Mouse (Mus musculus): ENCODE results near the gene 1700102P08Rik.

The 1700102P08Rik gene

GRCm38 (mm10) chr9:108412221-108412620 lies 19.6 kb downstream of the 1700102P08Rik start:
- peak; percentile 18 for DNase-seq

DNA sequence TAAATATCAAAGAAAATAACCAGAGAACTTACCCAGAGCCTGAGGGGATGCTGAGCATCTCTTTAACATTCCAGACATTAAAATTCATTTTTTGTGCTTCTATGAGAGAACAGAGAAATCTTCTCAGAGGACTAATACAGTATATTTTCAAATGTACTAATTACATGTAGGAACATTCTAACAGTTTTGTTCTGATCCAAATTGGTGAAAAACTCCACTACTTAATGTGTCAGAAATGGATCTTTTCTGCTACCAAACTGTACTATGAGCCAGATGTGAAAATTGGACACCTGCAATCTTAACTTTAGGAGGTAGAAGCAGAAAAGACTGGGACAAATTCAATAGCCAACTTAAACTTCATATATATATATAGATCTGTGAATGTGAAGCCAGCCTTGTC lies 35.8 kb downstream of the 1700102P08Rik start, which contains the start of gene Ccdc36:
Gene Ccdc36, minus strand, starts transcription at position 101 of the 400 bp plus-strand sequence.
- DNase-seq: no peak

DNA sequence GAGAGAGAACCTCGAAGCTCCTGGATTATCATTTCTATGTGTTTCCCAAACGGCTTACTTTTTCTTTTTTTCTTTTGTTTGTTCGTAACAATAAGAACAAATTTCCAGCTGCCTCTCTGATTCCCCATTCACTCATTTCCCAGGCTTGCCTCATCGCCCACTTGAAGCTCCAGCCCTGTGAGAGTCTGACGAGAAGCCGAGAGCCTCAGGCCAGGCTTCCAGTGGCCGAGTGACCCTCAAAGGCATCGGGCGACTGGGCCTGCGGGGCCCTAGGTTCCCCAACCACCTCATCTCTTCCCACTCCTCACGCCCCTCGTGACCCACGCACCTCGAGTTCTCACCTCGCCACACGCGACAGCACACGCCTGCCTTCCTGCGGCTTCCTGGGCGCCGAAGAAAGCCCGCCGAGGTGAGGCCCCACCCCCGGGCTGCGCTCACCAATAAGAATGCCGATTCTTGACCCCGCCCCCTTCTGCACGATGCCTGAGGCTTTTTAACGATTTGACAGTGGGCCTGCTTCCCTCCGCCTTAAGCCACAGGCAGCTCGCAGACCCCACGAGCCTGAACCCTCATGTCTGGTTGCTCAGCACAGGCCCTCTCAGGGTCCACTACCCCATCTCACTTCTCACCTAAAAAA lies 38.9 kb downstream of the 1700102P08Rik start:
- no peak for DNase-seq

GRCm38 (mm10) chr9:108436182-108436581 lies 43.6 kb downstream of the 1700102P08Rik start, which contains the start of gene BC048562:
Gene BC048562 (plus strand): TSS chr9:108436482.
- DNase-seq: no peak

GRCm38 (mm10) chr9:108439176-108439575 lies 46.6 kb downstream of the 1700102P08Rik start:
- DNase-seq: no peak

- DNase-seq: no peak
Observed at GRCm38 (mm10) chr9:108440485-108440884, 47.9 kb downstream of the 1700102P08Rik start.

- DNase-seq: peak; percentile 37
Observed at GRCm38 (mm10) chr9:108441236-108441919, 48.8 kb downstream of the 1700102P08Rik start.

- no peak for DNase-seq
Observed at GRCm38 (mm10) chr9:108445125-108445524, 52.5 kb downstream of the 1700102P08Rik start.

DNA sequence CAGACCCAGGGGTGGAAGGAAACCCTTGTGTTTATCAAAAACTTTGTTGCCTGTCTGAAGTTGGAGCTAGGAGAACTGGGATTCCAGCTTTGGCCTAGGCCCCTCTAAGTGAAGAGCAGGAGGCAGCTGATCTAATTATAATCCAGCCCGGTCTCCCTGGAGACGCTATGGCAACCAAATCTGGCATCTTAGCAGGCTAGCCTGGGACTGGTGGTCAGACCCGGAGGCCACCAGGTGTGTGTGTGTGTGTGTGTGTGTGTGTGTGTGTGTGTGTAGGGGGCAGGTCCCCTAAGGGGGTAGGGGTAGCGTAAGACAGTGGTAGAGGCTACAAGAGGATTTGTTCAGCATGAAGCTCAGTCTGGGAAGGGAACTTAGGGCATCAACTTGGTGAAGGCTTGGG lies 57.3 kb downstream of the 1700102P08Rik start:
- DNase-seq: no peak

DNA sequence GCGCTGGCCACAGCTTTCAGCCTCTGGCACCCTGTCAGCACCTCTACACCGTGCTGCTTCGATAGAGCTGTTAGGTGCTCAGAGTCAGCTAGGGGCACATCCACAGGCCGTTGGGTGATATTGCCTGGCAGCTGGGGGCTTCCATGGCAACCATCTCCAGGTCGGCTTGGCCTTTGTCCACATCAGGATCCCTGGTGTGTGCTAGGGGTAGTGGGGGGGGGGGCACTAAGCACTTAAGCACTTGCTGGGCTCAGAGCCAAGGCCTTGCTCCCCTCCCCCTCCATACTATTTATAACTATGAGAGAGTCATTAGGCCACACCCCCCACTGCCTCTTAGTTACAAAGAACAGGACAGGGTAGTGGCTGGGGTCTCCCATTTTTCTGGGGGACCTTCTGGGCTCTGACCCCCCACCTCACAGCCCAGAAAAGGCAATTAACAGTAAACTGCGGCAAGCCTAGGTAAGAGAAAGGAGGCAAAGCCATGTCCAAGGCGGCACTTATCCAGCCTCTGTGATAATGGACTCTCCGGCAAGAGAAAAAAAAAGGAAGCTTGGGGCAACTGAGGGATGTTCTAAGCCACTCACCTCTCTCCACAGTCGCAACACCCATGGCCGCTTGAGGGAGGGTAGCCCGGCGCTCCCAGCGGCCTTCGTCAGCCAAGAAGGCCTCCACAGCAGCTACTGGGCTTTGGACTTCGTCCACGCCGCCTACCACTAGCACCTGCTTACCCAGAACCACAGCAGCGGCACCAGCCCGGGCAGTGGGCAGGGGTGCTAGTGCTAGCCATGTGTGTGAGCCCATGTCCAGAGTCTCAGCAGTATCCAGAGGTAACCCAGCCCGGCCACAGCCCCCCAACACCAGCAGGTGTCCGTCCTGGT lies 57.9 kb downstream of the 1700102P08Rik start:
- DNase-seq: no peak

DNA sequence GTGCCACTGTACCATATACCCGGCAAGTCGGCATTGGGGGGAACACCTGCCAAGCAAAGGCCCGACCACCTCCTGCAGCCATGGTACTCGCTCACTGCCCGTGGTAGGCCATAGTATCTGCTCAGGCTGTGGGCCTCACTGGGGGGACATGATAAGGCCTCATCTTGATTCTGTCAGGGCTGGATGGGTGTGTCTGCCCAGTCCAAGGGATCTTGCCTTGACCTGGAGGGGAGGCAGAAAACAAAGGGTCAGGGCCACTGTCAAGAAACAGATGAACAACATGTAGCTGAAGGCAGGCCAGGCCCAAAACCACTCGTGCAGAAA lies 58.5 kb downstream of the 1700102P08Rik start:
- no peak for DNase-seq

- DNase-seq: no peak
Observed at GRCm38 (mm10) chr9:108451519-108452160, 59.0 kb downstream of the 1700102P08Rik start.

DNA sequence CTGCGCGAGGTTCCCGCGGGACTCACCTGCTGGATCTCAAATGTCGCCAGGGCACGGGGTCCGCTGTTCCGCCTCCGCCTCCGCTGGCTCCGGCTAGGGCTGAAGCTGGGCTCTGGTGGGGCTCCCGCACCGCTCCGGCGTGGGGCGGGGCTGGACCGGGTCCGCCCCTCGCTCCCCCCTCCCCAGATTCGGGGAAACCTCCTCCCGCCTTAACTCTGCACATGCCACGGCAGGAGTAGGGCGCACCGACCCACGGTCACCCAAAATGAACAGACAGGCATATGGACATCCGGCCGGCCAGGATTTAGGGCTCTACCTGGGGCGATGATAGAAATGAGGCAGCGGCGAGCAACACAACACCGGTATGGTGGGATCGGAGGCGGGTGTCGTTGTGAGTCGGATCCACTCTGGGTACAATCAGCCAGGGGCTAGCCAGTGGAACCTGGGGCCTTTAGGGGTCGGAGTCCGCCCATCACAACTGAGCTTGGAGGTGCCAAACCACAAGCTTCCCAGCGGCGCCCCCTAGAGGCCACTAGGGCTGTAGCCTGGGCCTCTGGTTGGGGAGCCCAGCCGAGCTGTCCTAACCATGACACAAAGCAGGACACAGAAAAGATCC lies 59.8 kb downstream of the 1700102P08Rik start:
- peak; percentile 93 for DNase-seq

DNA sequence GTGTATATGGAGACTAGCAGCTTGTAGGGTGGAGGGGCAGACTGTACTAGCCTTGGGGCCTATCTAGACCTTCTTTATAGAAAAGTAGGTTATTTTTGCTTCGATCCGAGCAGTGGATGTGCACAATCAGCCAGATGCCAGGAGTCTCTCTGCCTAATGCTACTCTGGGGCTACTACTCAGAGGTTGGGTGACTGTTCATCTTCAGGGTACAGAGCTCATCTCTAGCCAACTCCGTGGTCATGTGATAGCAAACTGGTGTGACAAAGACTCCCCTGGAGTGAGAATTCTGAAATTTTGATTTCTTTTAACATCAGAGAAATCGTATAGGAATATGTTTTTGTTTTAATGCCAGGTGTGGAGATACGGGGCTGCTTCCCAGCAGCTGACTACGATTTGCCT lies 60.3 kb downstream of the 1700102P08Rik start:
- DNase-seq: no peak

DNA sequence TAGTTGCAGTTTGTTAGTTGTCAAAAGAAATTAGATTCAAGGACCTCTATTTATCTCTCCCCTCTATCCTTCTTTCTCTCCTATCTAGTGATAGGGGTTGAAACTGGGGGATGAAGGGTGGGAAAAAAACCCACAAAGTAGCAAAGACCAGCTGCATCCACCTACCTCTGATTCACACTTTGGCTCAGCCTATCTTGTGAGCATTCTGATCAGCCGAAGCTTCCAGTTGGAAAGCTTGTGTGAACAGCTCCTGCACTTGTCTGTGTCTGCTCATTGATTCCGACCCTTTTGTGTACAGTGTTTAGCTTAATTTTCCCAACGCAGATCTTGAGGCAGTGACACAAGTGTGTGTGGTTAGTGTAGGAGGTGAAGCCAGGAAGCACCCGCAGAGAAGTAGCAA lies 60.9 kb downstream of the 1700102P08Rik start:
- no peak for DNase-seq

DNA sequence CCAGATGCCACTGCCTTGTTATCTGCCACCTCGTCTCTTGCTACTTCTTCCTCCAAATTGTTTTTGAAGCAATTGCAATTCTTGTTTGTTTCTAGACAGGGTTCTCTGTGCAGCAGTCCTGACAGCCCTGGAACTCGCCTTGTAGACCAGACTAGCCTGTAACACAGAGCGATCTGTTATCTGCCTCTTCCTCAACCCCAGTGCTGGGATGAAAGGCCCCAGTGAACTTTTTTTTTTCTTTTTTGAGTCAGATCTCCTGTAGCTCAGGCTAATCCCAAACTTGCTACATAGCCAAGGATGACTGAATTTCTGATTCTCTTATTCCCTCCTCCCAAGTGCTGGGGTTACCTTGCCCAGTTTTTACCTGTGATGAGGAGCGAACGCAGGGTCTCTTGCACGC lies 61.8 kb downstream of the 1700102P08Rik start:
- DNase-seq: no peak

DNA sequence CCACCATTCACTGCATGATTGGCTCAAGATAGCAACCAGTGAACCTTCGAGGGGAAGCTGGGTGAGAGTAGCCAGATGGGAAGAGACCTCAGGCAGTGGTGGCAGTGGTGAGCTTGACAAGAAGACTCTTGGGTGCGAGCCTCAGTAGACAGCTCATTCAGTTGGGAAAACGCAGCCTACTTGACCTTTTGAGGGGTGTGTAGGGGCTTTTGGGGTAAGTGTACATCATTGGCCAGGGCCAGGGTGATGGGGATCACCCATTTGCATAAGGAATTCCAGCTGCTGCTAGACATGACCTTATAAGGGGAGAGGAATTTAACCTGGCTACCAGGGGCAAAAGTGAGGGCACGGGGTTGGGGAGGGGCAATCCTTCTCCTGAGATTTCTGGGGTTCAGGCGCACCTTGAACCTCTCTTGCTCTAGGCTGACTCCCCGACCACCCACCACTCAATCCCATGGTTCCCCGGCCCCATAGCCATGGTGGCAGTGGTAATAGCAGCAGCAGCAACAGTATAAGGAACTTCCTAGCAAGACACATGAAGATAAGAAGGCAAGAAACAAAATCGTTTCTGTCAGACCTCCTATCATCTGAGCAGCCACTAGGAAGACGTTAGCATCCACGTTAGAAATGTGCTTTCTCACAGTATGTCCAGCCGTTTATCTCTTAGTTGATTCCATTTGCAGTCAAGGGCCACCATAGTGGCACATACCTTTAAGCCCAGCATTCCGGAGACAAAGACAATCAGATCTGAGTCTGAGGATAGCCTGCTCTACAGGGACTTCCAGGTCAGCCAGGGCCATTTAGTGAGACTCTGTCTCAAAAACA lies 63.4 kb downstream of the 1700102P08Rik start:
- DNase-seq: no peak

- no peak for DNase-seq
Observed at GRCm38 (mm10) chr9:108456953-108457352, 64.3 kb downstream of the 1700102P08Rik start.

DNA sequence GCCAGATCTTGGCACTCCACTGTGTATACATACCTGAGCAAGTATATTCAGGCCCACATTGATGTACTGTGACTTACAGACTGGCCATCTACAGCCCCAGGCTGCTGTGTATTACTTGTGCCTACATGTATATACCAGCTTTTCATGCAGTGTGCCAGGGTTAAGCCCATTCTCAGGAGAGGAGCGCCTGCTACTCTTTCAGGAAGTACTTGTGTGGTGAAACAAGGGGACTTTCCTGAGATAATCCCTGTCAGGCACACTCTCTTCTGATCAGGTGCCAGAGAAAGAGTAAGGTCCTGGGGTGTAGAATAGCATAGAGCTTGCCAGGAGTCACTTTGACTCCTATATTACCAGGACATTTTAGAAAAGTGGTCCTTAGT lies 67.3 kb downstream of the 1700102P08Rik start:
- DNase-seq: no peak
